Mouse (Mus musculus) liver, postnatal 0 days (tissue): Measurements from ENCODE around the gene Slc45a3.

Source experiments
- CTCF ChIP-seq: sonication (generic); IDR thresholded peaks from 2 replicates; pipeline ENCODE4 v1.5.1; 2016; ENCODE audit warnings: antibody characterized with exemption, low read depth
- EP300 ChIP-seq: IDR thresholded peaks from 2 replicates; pipeline ENCODE4 v1.6.1; 2016; ENCODE audit warnings: antibody characterized with exemption, low read depth, mild to moderate bottlenecking

DNA sequence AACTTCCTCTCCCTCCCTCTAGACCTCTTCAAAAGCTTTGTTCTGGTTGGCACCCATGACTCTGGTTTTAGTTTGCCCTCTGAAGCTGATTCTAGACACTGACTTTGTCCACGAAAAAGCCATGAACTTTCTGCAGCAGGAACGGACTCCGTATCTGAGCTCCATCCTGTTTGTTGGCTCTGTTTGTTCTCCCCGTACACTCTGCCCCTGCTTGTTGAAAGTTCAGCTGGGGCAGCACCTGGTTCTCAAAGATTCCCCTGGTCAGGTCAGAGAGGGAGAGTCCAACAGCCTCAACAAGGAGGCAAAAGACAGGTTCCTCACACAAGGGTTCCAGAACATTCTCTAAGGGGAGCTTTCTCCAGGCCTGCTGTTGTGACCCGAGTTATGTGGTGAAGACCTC, 5.4 kb upstream of the Slc45a3 start:
- TF ChIP-seq CTCF (no peak), EP300 (no peak)
